Mouse (Mus musculus) gastrocnemius, adult 18-20 months (tissue): ENCODE measurements around the gene Kcnj2. TPM values are rescaled to one million over a fixed set of nuclear protein-coding genes. Genes with fewer than 3 reads are reported as not detected.

Experiments
- DNase-seq: peaks from one replicate; pipeline ENCODE4 v3.0.0; 2021; ENCODE audit warnings: low spot score
- long read RNA-seq, 2 experiments: library from polyadenylated mRNA; stranded (forward); transcript quantifications; one replicate each; pipeline ENCODE4 v2.0.0; 2021
- total RNA-seq, 2 experiments: library from RNA; stranded (reverse); gene quantifications; 2 replicates each; pipeline ENCODE4 v1.2.3; 2021

Gene Kcnj2
- total RNA-seq = 10 to 100 TPM; 22.1 to 60.6 TPM
- long read RNA-seq, experiment 1, partial matches to known transcripts = 0 of 1 reads
- long read RNA-seq, experiment 1, other reads (novel, unspliced or antisense) = 1 of 1 reads
- long read RNA-seq, experiment 2, full-length matches to known transcripts = 1 of 2 reads
- long read RNA-seq, experiment 2, partial matches to known transcripts = 0 of 2 reads
- long read RNA-seq, experiment 2, other reads (novel, unspliced or antisense) = 1 of 2 reads

DNA sequence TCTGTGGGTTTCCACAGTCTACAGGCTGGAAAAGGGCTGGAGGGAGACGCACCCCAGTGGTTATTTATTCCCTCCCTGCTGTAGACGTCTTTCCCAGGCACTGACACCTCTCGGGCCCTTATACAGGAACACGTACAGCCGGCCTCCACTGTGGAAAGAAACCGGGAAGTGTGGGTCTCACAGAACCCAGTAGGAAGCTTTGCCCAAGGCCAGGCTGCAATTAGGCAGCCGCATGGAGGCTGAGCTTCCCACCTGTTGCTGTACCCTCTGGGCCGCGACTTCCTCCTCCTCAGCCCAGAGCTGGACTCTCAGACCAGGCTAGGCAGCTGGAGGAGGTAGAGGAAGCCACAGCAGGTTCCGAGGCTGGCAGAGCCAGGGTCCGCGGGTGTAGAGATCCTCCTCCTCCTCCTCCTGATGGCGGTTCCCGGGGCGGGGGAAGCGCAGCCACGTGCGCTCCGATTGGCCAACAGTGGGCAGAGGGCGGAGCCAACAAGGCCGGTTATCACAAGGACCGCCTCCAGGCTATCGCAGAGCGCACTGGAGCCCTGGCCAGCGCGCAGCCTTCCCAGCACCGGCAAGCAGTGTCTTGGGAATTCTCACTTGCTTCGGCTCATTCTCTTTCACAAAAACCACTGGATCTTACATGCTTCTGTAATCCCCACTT is at the start of gene Kcnj2:
Gene Kcnj2 (plus strand): TSS at position 530 of the 664 bp plus-strand sequence.
- peak; percentile 95 for DNase-seq

DNA sequence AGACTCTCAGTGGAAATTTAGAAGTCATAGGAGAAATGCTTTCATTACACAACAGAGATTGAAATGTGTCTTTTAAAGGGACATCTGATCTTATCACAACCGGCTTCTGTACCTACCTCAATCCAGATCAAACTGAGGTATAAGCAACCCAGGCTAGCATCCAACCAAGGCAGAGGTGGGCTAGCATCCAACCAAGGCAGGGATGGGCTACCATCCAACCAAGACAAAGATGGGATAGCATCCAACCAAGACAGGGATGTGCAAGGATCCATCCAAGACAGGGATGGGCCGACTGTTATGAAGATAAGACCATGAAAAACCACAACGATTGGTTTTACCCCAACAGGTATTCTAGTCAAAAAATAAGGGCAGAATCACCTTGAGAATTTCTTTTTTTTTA is 49.8 kb upstream of the Kcnj2 start:
- DNase-seq = no peak

DNA sequence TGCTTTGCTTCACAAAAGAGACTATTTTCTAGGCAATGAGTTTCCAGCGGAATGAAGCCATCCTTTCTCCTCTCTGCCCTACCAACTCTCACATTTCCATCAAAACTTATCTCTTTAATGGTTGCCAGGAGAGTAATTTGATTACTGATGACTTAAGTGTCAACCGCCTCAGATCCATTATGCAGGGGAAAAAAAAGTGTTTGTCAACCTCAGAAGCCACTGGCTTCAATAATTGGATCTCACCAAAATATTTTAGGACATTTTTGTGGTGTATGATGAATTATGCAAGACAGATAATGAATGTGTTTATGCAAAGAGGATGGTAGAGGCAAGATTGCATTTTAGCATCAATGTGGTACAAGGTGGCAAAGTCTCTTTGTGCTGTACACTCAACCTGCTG is 45.8 kb upstream of the Kcnj2 start:
- no peak for DNase-seq

DNA sequence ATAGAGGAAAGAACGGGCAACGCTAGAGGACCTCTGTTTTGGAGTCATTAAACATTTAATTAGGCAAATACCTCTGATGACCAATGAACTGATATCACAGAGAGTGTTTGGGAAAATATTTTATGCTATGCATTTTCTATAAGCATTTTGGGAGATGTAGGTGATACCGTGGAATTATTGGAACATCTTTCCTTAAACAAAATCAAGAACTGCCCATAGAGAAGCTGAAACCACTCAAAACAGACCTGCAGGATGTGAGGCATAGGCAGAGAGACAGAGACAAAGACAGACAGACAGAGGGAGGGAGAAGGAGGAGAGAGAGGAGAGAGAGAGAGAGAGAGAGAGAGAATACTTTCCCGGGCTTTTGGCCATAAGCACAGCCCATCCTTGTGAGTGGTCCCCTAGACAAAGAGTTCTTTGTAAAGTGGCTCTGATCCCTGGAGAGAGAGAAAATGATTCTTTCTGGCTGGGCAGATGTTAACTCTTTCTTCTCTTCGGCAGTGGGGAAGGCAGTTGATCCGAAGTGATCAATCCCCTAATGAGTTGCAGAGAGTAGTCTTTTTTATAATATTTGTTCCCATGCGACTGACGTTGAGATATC is 43.2 kb upstream of the Kcnj2 start:
- no peak for DNase-seq

DNA sequence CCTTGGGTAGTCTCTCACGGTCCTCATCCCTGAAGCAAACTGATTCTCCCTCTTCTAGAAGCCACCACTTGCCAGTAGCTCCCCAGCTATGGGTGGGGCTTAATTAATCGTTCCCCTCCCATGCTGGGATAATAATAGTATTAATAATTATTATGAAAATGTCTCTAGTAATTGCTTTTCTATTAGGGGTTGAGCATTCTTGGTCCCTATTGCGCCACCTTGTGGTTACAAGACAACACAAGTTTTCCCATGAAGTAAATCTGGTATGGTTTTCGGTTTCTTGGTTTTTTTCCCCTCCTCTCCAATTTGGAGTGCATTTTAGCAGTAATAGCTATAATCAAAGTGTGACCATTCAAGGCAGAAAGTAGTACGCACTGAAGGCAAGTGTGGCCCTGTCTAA is 23.8 kb upstream of the Kcnj2 start:
- peak; percentile 23 for DNase-seq

DNA sequence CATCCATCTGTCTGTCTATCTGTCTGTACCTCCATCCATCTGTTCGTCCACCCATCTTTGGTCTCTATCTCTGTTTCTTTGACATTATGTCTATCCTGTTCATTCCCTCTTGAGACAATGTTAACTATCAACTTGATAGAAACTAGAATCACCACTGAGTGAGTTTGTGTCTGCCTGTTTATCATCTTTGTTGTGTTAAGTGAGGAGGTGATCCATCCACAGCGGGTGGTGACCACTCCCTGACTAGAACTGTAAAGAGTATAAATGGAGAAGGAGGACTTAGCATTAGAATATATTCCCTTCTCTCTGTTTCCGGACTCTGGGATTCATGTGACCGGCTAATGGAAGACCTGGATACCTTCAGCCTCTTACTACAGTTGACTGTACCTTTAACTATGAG is 22.7 kb upstream of the Kcnj2 start:
- no peak for DNase-seq

DNA sequence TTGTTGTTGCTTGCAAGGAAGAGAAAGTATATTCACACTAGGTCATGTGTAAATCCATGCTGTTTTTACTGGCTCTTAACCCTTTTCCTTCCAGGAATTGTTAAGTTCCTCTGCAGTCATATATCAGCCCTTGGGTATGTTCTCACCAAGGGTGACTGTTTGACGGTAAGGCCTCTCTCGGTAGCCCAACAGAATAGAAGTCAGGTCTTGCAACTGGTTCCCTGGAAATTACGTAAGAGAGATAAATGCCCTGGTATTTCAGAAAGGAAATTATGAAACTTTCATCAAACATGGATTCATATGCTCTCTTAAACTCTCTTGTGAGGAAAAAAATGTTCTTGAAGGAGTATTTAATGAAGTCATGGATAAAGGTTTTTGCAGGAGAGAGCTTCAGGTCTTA is 11.7 kb upstream of the Kcnj2 start:
- no peak for DNase-seq

DNA sequence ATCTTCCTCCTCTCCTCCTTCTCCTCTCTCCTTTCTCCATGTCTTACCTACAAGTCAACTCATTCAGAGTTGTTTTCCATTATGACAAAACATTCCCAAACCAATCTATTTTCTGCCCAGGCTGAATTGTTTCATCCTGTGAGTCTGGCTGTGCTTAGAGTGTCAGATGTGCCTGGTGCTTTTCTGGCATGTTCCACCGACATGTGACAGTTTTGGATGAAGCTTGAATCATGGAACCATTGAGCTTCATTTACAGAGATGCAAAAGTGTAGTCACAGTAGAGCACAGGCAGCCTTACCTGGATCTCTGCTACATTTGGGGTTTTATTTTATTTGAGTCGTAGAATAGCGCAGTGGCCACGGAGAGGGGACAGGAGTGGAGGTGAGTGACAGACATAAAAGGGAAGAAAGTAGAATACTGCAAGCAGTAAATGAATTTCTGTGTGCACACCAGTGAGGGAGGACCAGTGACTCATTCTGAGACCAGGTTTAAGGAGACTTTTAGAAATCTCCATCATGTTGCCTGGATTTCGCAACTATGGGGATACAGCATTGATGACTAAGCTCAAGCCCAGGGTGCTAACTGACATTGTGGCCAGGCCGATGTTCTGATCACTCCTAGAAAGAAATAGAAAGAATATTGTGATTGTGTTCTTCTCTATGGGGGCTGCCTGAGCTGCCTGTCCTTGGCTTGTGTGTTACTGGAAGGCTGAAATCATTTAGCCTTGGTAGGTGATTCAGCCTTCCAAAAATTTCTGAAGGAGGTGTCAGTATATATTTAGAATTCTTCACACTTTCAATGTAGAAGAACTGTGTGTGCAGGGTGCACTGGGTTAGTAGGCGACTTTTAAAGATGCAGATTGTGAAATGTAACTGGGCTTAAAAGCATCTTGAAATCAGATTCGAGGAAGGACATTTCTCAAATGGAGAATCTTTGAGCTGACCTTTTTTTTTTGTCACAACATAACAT is 10.8 kb upstream of the Kcnj2 start:
- no peak for DNase-seq

DNA sequence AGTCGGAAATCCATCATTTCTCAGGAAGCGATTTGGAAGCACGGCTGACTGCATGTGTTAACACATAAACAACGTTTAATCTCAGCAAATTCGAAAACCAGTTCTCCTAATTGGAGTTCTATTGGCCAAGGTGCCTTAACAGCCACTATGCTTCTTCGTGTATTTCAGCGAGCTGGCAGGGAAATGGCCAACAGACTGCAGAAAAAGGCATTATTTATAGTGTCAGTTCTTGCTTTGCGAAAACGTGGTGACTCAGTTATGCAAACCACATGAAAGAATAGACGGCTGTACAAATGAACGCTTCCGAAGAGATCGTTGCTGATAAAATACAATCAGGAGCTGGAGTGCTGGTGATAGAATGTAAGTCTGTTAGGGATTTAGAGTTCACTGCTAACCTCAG is 9.9 kb upstream of the Kcnj2 start:
- DNase-seq = no peak

DNA sequence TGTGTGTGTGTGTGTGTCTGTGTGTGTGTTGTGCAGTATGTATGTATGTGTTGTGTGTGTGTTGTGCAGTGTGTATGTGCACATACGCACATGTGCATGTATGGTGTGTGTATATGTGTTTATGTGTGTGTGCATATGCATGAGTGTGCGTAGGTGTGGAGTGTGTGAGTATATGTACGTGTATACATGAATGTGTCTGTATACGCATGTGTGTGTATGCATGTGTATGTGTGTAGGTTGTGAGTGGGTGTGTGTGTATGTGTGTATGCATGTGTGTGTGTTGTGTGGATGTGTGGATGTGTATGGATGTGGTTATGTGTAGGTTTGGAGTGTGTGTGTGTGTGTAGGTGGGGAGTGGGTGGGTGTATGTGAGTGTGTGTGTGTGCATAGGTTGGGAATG is 8.5 kb upstream of the Kcnj2 start:
- DNase-seq = no peak

DNA sequence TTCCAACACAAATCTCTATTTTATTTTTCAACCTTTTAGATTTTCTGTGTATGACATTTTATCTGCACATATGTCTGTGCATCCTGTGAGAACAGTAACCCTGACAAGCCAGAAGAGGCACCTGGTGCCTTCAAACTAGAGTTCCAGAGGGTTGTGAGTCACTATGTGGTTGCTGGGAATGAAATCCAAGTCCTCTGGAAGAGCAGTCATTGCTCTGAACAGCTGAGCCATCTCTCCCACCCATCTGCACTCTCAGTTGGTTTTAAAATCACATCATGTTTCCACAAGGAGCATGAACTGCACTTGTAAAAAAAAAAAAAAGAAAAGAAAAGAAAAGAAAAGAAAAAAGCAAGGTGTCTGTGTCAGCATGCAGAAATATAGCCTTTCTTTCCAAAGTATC is 6.5 kb upstream of the Kcnj2 start:
- DNase-seq = no peak

DNA sequence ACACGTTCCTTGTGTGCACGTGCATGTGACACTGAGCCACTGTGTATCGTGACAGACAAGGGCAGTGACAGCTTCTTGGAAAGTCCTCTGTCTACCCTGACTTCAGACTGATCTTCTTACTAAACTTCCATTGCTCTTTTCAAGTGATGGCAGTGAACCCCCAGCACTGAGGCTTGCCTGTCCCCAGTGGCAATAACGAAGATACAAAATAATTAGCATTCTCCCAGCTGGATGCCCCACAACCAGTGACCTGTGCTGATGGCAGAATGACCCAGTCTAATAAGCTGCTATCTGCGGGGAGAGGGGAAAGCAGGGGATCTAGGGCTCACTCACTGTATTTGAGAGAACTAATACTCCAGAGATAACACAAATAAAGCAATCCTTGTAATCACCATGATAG is 5.7 kb upstream of the Kcnj2 start:
- DNase-seq = no peak

DNA sequence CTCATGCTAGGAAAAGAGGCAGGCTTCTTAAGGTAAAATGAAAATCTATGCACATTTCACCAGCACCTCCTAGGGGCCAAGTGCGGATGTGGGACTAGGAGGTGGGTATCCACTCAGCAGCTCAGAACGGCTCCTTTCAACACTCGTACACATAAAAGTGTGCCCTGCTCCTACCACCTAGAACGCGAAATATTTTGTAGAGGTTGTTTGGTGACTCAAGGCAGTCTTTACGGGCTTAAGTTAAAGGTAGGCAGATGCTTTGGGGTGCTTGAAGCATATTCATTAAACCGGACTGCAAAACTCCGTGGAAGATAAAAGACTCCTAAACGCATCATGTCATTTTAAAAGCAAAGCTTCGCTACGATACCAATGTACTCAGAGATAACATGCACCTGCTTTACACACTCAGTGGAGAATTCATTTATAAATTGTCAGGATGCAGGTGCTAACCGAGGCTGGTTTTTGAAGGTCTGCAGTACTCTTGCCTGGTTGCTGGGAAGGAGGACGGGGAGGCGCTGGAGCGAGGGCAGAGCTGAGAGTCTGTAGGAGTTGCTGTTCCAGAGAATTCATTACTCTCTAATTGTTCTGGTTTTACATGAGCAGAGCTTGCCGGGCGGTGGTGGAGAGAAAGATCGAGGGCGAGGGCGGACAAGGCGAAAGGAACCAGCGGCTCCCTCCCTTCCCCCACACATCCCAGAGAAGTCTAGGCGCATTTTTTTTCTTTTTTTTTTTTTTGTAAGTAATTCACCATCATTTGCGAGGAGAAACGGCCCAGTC is 1.0 kb upstream of the Kcnj2 start:
- peak; percentile 47 for DNase-seq

DNA sequence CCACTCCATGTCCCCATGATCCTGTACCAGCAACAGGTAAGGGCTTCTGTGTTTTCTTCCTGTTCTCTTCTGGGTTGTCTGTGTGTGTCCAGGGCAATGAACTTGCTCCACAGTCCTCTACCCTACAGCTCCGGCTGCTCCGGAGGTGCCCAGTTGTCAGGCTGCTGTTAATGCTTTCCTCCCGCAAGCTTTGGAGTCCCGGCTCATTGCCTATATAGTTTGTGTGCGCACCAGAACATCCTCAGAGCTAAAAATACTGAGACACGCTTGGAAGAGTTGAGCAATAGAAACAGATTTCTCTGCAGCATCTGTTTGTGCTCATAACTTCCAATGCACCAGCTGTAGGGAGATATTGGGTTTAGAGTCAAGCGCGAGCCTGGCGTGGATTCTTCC is 331 bp downstream of the Kcnj2 start:
- peak; percentile 54 for DNase-seq

DNA sequence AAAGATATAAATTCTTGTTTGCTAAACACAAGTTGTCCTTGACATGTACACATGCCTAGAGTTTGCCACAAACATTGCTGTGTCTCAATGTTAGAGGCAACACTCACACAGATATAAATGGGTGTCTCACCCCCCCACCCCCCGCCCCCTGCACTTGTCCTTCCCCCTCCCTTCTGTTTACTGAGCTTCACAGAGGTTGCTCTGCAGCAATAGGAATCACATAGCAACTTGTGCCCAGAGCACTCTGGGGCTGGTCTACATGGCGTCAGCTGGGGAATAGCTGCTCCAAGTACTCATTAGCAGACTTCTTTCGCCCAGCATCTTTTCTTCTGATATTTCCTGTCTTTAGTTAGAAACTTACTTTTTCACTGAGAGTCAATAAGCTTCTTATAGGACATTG is 1.8 kb downstream of the Kcnj2 start:
- no peak for DNase-seq

DNA sequence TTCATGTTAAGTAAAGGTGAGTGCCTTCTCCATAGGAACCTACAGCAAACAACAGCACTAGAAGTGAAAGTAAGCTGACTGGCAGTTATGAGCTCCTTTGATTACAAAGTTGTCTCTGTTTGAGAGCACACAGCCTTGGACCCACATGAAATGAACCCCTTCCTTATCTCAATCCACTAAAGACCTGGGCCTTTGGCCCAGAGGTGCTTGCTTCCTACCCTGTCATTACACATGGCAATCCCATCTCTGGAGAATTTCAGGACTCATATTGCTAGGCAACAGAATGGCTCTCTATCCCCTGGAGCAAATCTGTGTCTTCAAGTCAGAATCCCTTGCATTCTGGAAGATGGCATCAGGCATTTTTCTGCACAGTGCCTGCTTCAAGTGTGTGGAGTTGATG is 4.5 kb downstream of the Kcnj2 start:
- DNase-seq = no peak

DNA sequence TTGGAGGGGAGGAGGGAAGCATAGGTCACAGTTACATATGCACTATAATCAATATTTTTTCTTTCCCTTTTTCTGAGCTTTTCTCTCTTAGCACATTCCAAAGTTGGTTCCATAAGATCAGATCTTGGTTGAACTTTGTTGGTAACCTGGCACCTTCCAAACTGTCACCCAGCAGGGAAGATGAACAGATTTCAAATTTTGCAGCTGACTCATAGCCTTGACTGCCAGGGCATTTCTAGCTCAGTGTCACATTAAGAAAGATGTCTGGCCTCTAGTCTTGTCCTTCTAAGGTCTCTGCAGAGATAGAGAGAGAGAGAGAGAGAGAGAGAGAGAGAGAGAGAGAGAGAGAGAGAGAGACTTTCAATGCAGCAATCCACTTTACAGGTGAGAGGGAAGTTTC is 8.2 kb downstream of the Kcnj2 start:
- peak; percentile 51 for DNase-seq

DNA sequence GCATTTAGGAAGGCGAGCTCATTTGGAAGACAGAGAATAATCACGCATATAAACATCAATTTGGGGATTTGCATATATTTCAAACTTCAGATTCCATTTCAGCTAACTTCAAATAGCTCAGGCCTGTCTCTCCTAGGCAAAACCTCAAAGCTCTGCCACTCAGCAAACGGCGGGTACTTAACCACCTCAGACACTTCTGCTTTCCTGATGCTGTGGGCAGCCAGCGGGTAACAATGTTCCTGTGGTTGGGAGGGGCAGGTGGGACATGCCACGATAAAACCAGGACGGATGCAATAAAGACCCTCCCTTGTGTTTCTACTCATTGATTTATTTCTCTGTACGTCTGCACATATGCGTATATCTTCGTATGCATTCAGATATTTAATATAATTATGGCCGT is 12.1 kb downstream of the Kcnj2 start:
- DNase-seq = no peak

DNA sequence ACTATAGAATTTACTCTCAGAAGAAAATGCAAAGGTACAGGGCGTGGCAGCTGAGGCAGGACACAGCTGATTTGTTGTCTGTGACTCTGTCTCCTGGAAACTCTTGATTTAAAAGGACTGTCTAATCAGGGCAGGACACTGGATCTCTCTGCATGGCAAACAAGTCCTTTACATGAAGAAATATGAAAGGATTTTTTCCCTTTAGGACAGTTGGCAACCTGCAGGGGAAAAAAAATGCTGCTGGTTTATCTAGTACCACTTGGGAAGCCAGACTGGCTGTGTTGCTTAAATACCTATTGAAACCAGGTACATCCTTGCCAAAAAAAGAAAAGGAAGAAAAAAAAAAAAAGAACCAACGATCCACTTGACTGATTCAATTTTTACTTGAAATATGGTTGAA is 17.0 kb downstream of the Kcnj2 start:
- DNase-seq = no peak

DNA sequence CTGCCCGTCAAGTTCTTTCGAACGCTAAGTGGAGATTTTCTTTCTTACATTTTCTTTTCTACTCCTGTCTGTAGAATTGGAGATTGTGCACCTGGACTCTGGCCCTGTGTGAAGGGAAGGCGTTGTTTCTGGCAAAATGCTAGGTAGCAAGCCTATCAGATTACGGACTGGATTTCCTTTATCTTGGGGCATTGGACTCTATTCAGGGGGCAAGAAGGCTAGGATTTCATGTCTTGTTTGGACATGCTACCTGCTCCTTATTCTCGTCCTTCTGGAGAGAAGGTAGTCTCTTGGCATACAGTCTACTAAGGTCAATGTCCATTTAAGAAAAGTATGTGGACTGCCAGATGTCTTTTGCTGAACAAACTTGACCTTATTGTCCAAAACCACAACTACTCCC is 21.0 kb downstream of the Kcnj2 start:
- no peak for DNase-seq

DNA sequence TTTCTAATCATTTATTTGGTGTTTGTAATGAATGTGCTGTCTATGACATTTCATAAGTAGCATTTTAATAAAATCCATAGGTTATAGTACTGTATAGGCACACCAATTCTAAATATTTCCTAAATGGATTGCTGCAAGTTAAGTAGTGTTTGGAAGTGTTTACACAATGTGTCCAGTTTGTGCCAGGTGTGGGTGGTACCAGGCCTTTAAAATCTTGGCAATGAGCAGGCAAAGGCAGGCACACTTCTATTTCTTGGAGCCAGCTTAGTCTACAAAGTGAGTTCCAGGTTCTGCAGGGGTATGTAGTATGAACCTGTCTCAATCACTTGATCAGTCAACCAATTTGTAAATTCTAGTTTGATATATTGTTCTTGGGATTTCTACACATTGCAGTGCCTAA is 22.3 kb downstream of the Kcnj2 start:
- no peak for DNase-seq
